Mouse (Mus musculus): ENCODE results near the gene Gm43552.
"Not testable (repeated sequence)": the region's sequence is repeated elsewhere in the genome, so short reads cannot be mapped to it uniquely, and the experiment has no call there.

Gene Gm43552

GRCm38 (mm10) chr5:65491767-65492715 is 592 bp downstream of the Gm43552 start:
- DNase-seq (ENCODE audit: low spot score), result peak; percentile 75

- peak; percentile 85 for DNase-seq (ENCODE audit: low spot score)
These were observed 2.8 kb downstream of the Gm43552 start for GRCm38 (mm10) chr5:65489830-65490229.

- no peak for DNase-seq (ENCODE audit: low spot score)
These were observed 3.9 kb downstream of the Gm43552 start for GRCm38 (mm10) chr5:65488725-65489124.

GRCm38 (mm10) chr5:65487381-65487780 is 5.3 kb downstream of the Gm43552 start:
- peak; percentile 38 for DNase-seq (ENCODE audit: low spot score)

GRCm38 (mm10) chr5:65486514-65486913 is 6.1 kb downstream of the Gm43552 start:
- DNase-seq (ENCODE audit: low spot score), result no peak

GRCm38 (mm10) chr5:65482996-65483395 is 9.6 kb downstream of the Gm43552 start:
- no peak for DNase-seq (ENCODE audit: low spot score)

GRCm38 (mm10) chr5:65480511-65480910 is 12.1 kb downstream of the Gm43552 start:
- DNase-seq (ENCODE audit: low spot score), result no peak

- no peak for DNase-seq (ENCODE audit: low spot score)
These were observed 12.8 kb downstream of the Gm43552 start for GRCm38 (mm10) chr5:65479681-65480445.

- no peak for DNase-seq (ENCODE audit: low spot score)
These were observed 14.4 kb downstream of the Gm43552 start for GRCm38 (mm10) chr5:65478224-65478623.

- DNase-seq (ENCODE audit: low spot score), result not testable (repeated sequence)
These were observed 15.9 kb downstream of the Gm43552 start for GRCm38 (mm10) chr5:65476739-65477138.

GRCm38 (mm10) chr5:65475806-65476205 is 16.8 kb downstream of the Gm43552 start:
- DNase-seq (ENCODE audit: low spot score), result no peak

- no peak for DNase-seq (ENCODE audit: low spot score)
These were observed 22.9 kb downstream of the Gm43552 start for GRCm38 (mm10) chr5:65469766-65470165.

- no peak for DNase-seq (ENCODE audit: low spot score)
These were observed 25.7 kb downstream of the Gm43552 start for GRCm38 (mm10) chr5:65466911-65467310.

- no peak for DNase-seq (ENCODE audit: low spot score)
These were observed 32.3 kb downstream of the Gm43552 start for GRCm38 (mm10) chr5:65460361-65460760.

- DNase-seq (ENCODE audit: low spot score), result no peak
These were observed 33.2 kb downstream of the Gm43552 start for GRCm38 (mm10) chr5:65459454-65459853.

GRCm38 (mm10) chr5:65457846-65458245 is 34.8 kb downstream of the Gm43552 start:
- DNase-seq (ENCODE audit: low spot score), result no peak

GRCm38 (mm10) chr5:65457086-65457827 is 35.4 kb downstream of the Gm43552 start:
- DNase-seq (ENCODE audit: low spot score), result peak; percentile 55

- DNase-seq (ENCODE audit: low spot score), result peak; percentile 38
These were observed 37.9 kb downstream of the Gm43552 start for GRCm38 (mm10) chr5:65454771-65455170.

- no peak for DNase-seq (ENCODE audit: low spot score)
These were observed 43.7 kb downstream of the Gm43552 start for GRCm38 (mm10) chr5:65448941-65449340.

GRCm38 (mm10) chr5:65447826-65448225 is 44.8 kb downstream of the Gm43552 start:
- DNase-seq (ENCODE audit: low spot score), result no peak

GRCm38 (mm10) chr5:65446756-65447155 is 45.9 kb downstream of the Gm43552 start:
- DNase-seq (ENCODE audit: low spot score), result no peak

GRCm38 (mm10) chr5:65444981-65445380 is 47.7 kb downstream of the Gm43552 start:
- DNase-seq (ENCODE audit: low spot score), result no peak
